Mouse (Mus musculus) CH12.LX (cell line): ENCODE data around the gene Nsf. TPM values are rescaled to one million over a fixed set of nuclear protein-coding genes. Genes with fewer than 3 reads are reported as not detected.

Experiments used
- DNase-seq: peaks from one replicate; pipeline ENCODE4 v3.0.0-alpha.2; 2013; ENCODE audit errors: extremely low read depth
- H3K27ac ChIP-seq: 2 replicates; pipeline ENCODE4 v1.5.1; 2012; ENCODE audit warnings: low read depth, mild to moderate bottlenecking, control low read depth, moderate library complexity; ENCODE audit not compliant: insufficient read depth
- H3K27me3 ChIP-seq: replicated peaks from 2 replicates; pipeline ENCODE3; 2012; ENCODE audit warnings: inconsistent platforms
- H3K36me3 ChIP-seq, 2 experiments: replicated peaks in 1 of 2; 2 replicates each; pipeline versions ENCODE3 to v1.6.1; 2012; ENCODE audit warnings: inconsistent platforms in 1 of 2, low read length in 1 of 2, mild to moderate bottlenecking in 1 of 2, mixed read lengths in 1 of 2, moderate library complexity in 1 of 2; ENCODE audit not compliant: control insufficient read depth in 1 of 2, insufficient read depth in 1 of 2
- H3K4me1 ChIP-seq, 2 experiments: 2 replicates each; pipeline ENCODE4 v1.6.1; 2012; ENCODE audit warnings: inconsistent platforms in 1 of 2, moderate library complexity in 1 of 2; ENCODE audit not compliant: insufficient read depth in 2 of 2, control insufficient read depth in 1 of 2
- H3K4me2 ChIP-seq: 2 replicates; pipeline ENCODE4 v1.6.1; 2012; ENCODE audit warnings: low read depth, mild to moderate bottlenecking, control low read depth; ENCODE audit not compliant: poor library complexity, insufficient read depth, severe bottlenecking
- H3K4me3 ChIP-seq, 3 experiments: fragments of 150-350 bp in 1 of 3; sonication (generic) in 1 of 3; replicated peaks in 1 of 3; 2 replicates each; pipeline versions ENCODE3 to v1.5.1; 2011 to 2012; ENCODE audit warnings: low read depth in 2 of 3, low read length in 2 of 3, mild to moderate bottlenecking in 2 of 3, moderate library complexity in 2 of 3, control low read depth in 1 of 3, improper control_type of control experiment in 1 of 3, inconsistent platforms in 1 of 3, mixed read lengths in 1 of 3; ENCODE audit not compliant: poor library complexity in 1 of 3
- H3K79me2 ChIP-seq: replicated peaks from 2 replicates; pipeline ENCODE4 v1.6.1; 2012; ENCODE audit warnings: mild to moderate bottlenecking, moderate library complexity; ENCODE audit not compliant: control insufficient read depth, poor library complexity, insufficient read depth, severe bottlenecking; ENCODE audit errors: extremely low read depth
- H3K9ac ChIP-seq: 2 replicates; pipeline ENCODE4 v1.6.1; 2012; ENCODE audit warnings: low read depth, mild to moderate bottlenecking, control low read depth, moderate library complexity; ENCODE audit not compliant: insufficient read depth
- H3K9me3 ChIP-seq: replicated peaks from 2 replicates; pipeline ENCODE3; 2012; ENCODE audit warnings: low read length, inconsistent platforms, mixed read lengths
- ELF1 ChIP-seq: IDR thresholded peaks from 2 replicates; pipeline ENCODE4 v1.6.1; 2014; ENCODE audit warnings: low read depth, mild to moderate bottlenecking, inconsistent platforms, low read length, improper control_type of control experiment
- EP300 ChIP-seq: IDR thresholded peaks from 2 replicates; pipeline ENCODE4 v1.6.1; 2011; ENCODE audit warnings: low read length, improper control_type of control experiment
- HCFC1 ChIP-seq: IDR thresholded peaks from 2 replicates; pipeline ENCODE4 v1.6.1; 2012; ENCODE audit warnings: low read depth, mild to moderate bottlenecking, inconsistent platforms, low read length, improper control_type of control experiment
- IRF4 ChIP-seq: IDR thresholded peaks from 2 replicates; pipeline ENCODE4 v1.6.1; 2014; ENCODE audit warnings: low read depth, mild to moderate bottlenecking, inconsistent platforms, low read length, improper control_type of control experiment
- JUND ChIP-seq: conservative IDR thresholded peaks from 2 replicates; pipeline ENCODE4 v1.6.1; 2011; ENCODE audit warnings: low read depth, low read length, improper control_type of control experiment
- MAZ ChIP-seq: IDR thresholded peaks from 2 replicates; pipeline ENCODE4 v1.6.1; 2012; ENCODE audit warnings: low read depth, mild to moderate bottlenecking, inconsistent platforms, low read length, improper control_type of control experiment, moderate library complexity
- MEF2A ChIP-seq: IDR thresholded peaks from 2 replicates; pipeline ENCODE4 v1.6.1; 2014; ENCODE audit warnings: low read depth, mild to moderate bottlenecking, inconsistent platforms, low read length, improper control_type of control experiment, borderline replicate concordance
- MXI1 ChIP-seq: IDR thresholded peaks from 2 replicates; pipeline ENCODE4 v1.6.1; 2011; ENCODE audit warnings: mild to moderate bottlenecking, low read depth, low read length, improper control_type of control experiment
- MYC ChIP-seq: IDR thresholded peaks from 2 replicates; pipeline ENCODE4 v1.6.1; 2011; ENCODE audit warnings: low read depth, mild to moderate bottlenecking, improper control_type of control experiment, low read length
- NELFE ChIP-seq: IDR thresholded peaks from 2 replicates; pipeline ENCODE4 v1.6.1; 2011; ENCODE audit warnings: low read depth, low read length, improper control_type of control experiment
- PAX5 ChIP-seq: IDR thresholded peaks from 2 replicates; pipeline ENCODE4 v1.6.1; 2012; ENCODE audit warnings: low read length, inconsistent platforms, mixed read lengths
- POLR2A ChIP-seq: IDR thresholded peaks from 2 replicates; pipeline ENCODE4 v1.6.1; 2011; ENCODE audit warnings: low read depth, mild to moderate bottlenecking, improper control_type of control experiment, low read length
- RAD21 ChIP-seq: IDR thresholded peaks from 2 replicates; pipeline ENCODE4 v1.6.1; 2011; ENCODE audit warnings: low read depth, mild to moderate bottlenecking, low read length, improper control_type of control experiment, moderate library complexity
- TCF12 ChIP-seq: IDR thresholded peaks from 2 replicates; pipeline ENCODE4 v1.6.1; 2014; ENCODE audit warnings: low read depth, mild to moderate bottlenecking, inconsistent platforms, low read length, improper control_type of control experiment
- UBTF ChIP-seq: IDR thresholded peaks from 2 replicates; pipeline ENCODE4 v1.6.1; 2012; ENCODE audit warnings: low read depth, mild to moderate bottlenecking, inconsistent platforms, low read length, improper control_type of control experiment, moderate library complexity
- USF1 ChIP-seq: IDR thresholded peaks from 2 replicates; pipeline ENCODE4 v1.6.1; 2014; ENCODE audit warnings: low read depth, mild to moderate bottlenecking, inconsistent platforms, low read length, improper control_type of control experiment
- ZC3H11A ChIP-seq: IDR thresholded peaks from 2 replicates; pipeline ENCODE4 v1.6.1; 2012; ENCODE audit warnings: low read depth, mild to moderate bottlenecking, inconsistent platforms, low read length, improper control_type of control experiment
- ZNF384 ChIP-seq: IDR thresholded peaks from 2 replicates; pipeline ENCODE4 v1.6.1; 2012; ENCODE audit warnings: low read depth, low read length, improper control_type of control experiment, inconsistent platforms
- dilution Hi-C: fragments of 300-500 bp; cut with MboI; formaldehyde crosslinking; loops from 2 replicates; pipeline ENCODE4 v1.14.3; 2020; ENCODE audit warnings: low sequenced_read_pairs; ENCODE audit not compliant: extremely low pct_unique_long_range_greater_than_20kb, extremely low pct_ligation_motif_present
- in situ Hi-C: fragments of 300-500 bp; cut with MboI; formaldehyde crosslinking; loops from 3 replicates; pipeline ENCODE4 v1.14.3; 2019; ENCODE audit warnings: low sequenced_read_pairs, low pct_ligation_motif_present, low pct_unique_long_range_greater_than_20kb, mixed read lengths
- polyA plus RNA-seq: library from polyadenylated mRNA; unstranded; fragments of >175 nt; gene quantifications from 2 replicates; pipeline ENCODE4 v1.2.1, GENCODE M21; 2012; ENCODE audit warnings: low read depth; ENCODE audit not compliant: insufficient read length
- total RNA-seq, 2 experiments: library from RNA; depleted of rRNA; stranded (reverse); fragments of 300-350 nt in 1 of 2; fragments of >200 nt in 1 of 2; gene quantifications; 2 replicates each; pipeline ENCODE4 v1.2.3; 2012 to 2014

Nsf gene
- total and polyA plus RNA-seq, 3 experiments = 48.1 to 99.3 (median 50.9) TPM

DNA sequence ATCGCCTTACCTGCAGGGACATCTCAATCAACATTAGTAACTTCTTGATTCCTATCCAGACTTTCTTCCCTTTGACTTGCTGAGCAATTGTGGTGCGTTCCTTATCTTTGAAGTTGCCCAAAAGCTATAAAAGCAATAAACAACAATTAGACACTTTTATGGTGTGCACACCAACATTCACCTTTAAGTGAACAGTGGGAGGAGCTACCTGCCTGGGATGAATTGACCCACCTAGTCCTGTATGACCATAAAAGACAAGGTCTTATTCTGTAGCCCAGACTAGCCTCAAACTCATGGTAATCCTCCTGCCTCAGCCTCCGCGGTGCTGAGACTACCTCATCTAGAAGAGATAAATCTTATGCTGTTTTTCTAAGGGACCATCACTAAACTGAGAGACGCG, 126.7 kb downstream of the Nsf start:
- Histone ChIP-seq H3K9me3 (no peaks in the 10 kb centered on the region), H3K4me1 (no peaks in the 10 kb centered on the region), H3K4me2 (no peak overlapping the region), H3K27me3 (no peaks in the 10 kb centered on the region), H3K27ac (no peak overlapping the region), H3K9ac (no peak overlapping the region), H3K36me3 (peaks cover 44 to 94% of the 10 kb centered on the region in 2 experiments), H3K4me3 (no peak overlapping the region), H3K79me2 (no peaks in the 10 kb centered on the region)
- dilution Hi-C loops = no loop called here
- in situ Hi-C loops = no loop called here
- no peak for DNase-seq
- TF ChIP-seq USF1 (no peak), HCFC1 (no peak)

DNA sequence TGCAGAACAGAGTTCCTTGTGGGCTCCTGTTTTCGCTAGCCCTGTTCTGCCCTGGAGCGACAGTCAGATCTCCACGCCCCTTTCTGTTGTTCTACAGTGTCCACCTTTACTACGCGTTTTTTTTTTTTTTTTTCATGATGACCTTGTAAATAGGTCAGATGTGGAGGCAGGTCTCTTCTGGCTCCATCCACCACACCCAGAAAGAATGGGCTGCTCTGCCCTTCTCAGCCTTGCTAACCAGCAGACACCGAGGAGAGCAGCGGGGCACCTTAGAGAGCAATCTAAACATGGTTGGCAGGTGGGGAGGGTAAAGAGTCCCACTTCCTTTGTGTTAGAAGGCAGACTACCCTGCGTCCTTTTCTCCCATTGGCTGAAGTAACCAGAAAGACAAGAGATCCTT, 137.1 kb downstream of the Nsf start:
- no peaks in the 10 kb centered on the region for H3K4me1 ChIP-seq
- H3K27me3 ChIP-seq = peaks cover 11% of the 10 kb centered on the region
- H3K9ac ChIP-seq = no peak overlapping the region
- no peak overlapping the region for H3K4me2 ChIP-seq
- DNase-seq = no peak
- peaks cover 3 to 26% of the 10 kb centered on the region in 2 experiments for H3K36me3 ChIP-seq
- H3K9me3 ChIP-seq = no peaks in the 10 kb centered on the region
- H3K4me3 ChIP-seq = no peak overlapping the region
- dilution Hi-C loops = no loop called here
- no peaks in the 10 kb centered on the region for H3K79me2 ChIP-seq
- TF ChIP-seq TCF12 (no peak), POLR2A (no peak), ZNF384 (no peak), MEF2A (no peak), MXI1 (no peak), IRF4 (no peak), ZC3H11A (no peak), UBTF (no peak), EP300 (no peak), MAZ (no peak), NELFE (no peak), MYC (no peak), ELF1 (no peak), JUND (no peak), USF1 (no peak), PAX5 (no peak), RAD21 (no peak)
- H3K27ac ChIP-seq = no peak overlapping the region
- in situ Hi-C loops = no loop called here
